Mouse (Mus musculus) liver, embryonic 16.5 days (tissue): ENCODE results near the gene Polr2c. TPM values are rescaled to one million over a fixed set of nuclear protein-coding genes. Genes with fewer than 3 reads are reported as not detected.

Experiments used
- ATAC-seq: fragments of 200-750 bp; cut with Nextera tagmentation; 2 replicates; pipeline ENCODE4 v1.8.0; 2017; ENCODE audit warnings: low read depth, mild to moderate bottlenecking, moderate number of reproducible peaks, moderate library complexity
- H3K27ac ChIP-seq: fragments of 300-500 bp; sonication (generic); 2 replicates; pipeline ENCODE4 v1.5.1; 2014; ENCODE audit warnings: mild to moderate bottlenecking, low read length
- H3K27me3 ChIP-seq: fragments of 300-500 bp; sonication (generic); 2 replicates; pipeline ENCODE4 v1.6.1; 2014; ENCODE audit warnings: low read depth, low read length, mixed read lengths; ENCODE audit not compliant: control insufficient read depth, insufficient read depth
- H3K36me3 ChIP-seq: fragments of 300-500 bp; sonication (generic); 2 replicates; pipeline ENCODE4 v1.6.1; 2014; ENCODE audit warnings: mild to moderate bottlenecking; ENCODE audit not compliant: control insufficient read depth, insufficient read depth
- H3K4me1 ChIP-seq: fragments of 300-500 bp; sonication (generic); 2 replicates; pipeline ENCODE4 v1.6.1; 2014; ENCODE audit warnings: low read depth, low read length, mixed read lengths; ENCODE audit not compliant: control insufficient read depth
- H3K4me2 ChIP-seq: fragments of 300-500 bp; sonication (generic); 2 replicates; pipeline ENCODE4 v1.6.1; 2014; ENCODE audit warnings: low read depth, low read length, mixed read lengths
- H3K4me3 ChIP-seq: fragments of 300-500 bp; sonication (generic); 2 replicates; pipeline ENCODE4 v1.5.1; 2014; ENCODE audit warnings: low read depth, mild to moderate bottlenecking, low read length
- H3K9ac ChIP-seq: fragments of 300-500 bp; sonication (generic); 2 replicates; pipeline ENCODE4 v1.6.1; 2014; ENCODE audit warnings: low read depth, low read length
- H3K9me3 ChIP-seq: fragments of 300-500 bp; sonication (generic); replicated peaks from 2 replicates; pipeline ENCODE4 v1.6.1; 2016; ENCODE audit warnings: low read length; ENCODE audit not compliant: control insufficient read depth
- WGBS: fragments of 180-500 bp; shearing (Covaris S2); extraction: QIAGEN DNeasy Blood & Tissue Kit; methylation state at CpG from one replicate; pipeline ENCODE4 v1.1.7; 2014; ENCODE audit not compliant: insufficient replicate concordance; 5-methylcytosine and 5-hydroxymethylcytosine counted together
- polyA plus RNA-seq: library from polyadenylated mRNA; unstranded; fragments of >200 nt; fragmentation: Nextera tagmentation; extraction: Ambion mirVana; gene quantifications from 2 replicates; pipeline ENCODE4 v1.2.1, GENCODE M21; 2015

Gene Polr2c
- 65.7 and 67.0 TPM in 2 replicates for polyA plus RNA-seq

- Histone ChIP-seq H3K27me3 (no peaks in the 10 kb centered on the region), H3K4me3 (peak within 1 kb of the TSS; percentile 97), H3K27ac (peak within 1 kb of the TSS; percentile 78), H3K4me2 (peak within 1 kb of the TSS; percentile 72), H3K4me1 (peaks cover 10% of the 10 kb centered on the region), H3K36me3 (peaks cover 20% of the 10 kb centered on the region), H3K9ac (peak within 1 kb of the TSS; percentile 93), H3K9me3 (no peaks in the 10 kb centered on the region)
- under 1% methylated on average over 67 of the region's 68 CpGs for WGBS
- peak; percentile 82 for ATAC-seq
Measured at GRCm38 (mm10) chr8:94857346-94858173, at the start of gene Polr2c. Gene Polr2c, plus strand, starts transcription at chr8:94857450.

- Histone ChIP-seq H3K9ac (no peak overlapping the region), H3K4me1 (peaks cover 5% of the 10 kb centered on the region)
Measured at GRCm38 (mm10) chr8:94807506-94807905, 49.7 kb upstream of the Polr2c start.

GRCm38 (mm10) chr8:94808372-94808771 lies 48.9 kb upstream of the Polr2c start:
- peaks cover 8% of the 10 kb centered on the region for H3K27me3 ChIP-seq
- no peak overlapping the region for H3K9ac ChIP-seq
- H3K4me1 ChIP-seq = peaks cover 5% of the 10 kb centered on the region
- H3K4me2 ChIP-seq = no peak overlapping the region
- no peaks in the 10 kb centered on the region for H3K36me3 ChIP-seq
- H3K27ac ChIP-seq = no peak overlapping the region
- H3K4me3 ChIP-seq = no peak overlapping the region
- ATAC-seq = no peak
- no peaks in the 10 kb centered on the region for H3K9me3 ChIP-seq
- WGBS = 49% methylated on average over 6 of the region's 6 CpGs

More at GRCm38 (mm10) chr8:94807506-94807905, 49.7 kb upstream of the Polr2c start:
- whole genome bisulfite sequencing = 58% methylated on average over 7 of the region's 7 CpGs
- H3K27me3 ChIP-seq = peaks cover 8% of the 10 kb centered on the region
- no peaks in the 10 kb centered on the region for H3K36me3 ChIP-seq
- H3K27ac ChIP-seq = no peak overlapping the region
- no peak overlapping the region for H3K4me3 ChIP-seq
- H3K9me3 ChIP-seq = no peaks in the 10 kb centered on the region
- ATAC-seq = no peak
- no peak overlapping the region for H3K4me2 ChIP-seq

- no peak within 1 kb of the TSS for H3K27ac ChIP-seq
- no peak for ATAC-seq
Measured at GRCm38 (mm10) chr8:94810153-94810552, 47.1 kb upstream of the Polr2c start, which contains the start of gene Ccl17. Gene Ccl17, plus strand, starts transcription at chr8:94810453.

GRCm38 (mm10) chr8:94810855-94811254 lies 46.4 kb upstream of the Polr2c start:
- H3K9me3 ChIP-seq = no peaks in the 10 kb centered on the region
- H3K4me3 ChIP-seq = no peak overlapping the region
- no peaks in the 10 kb centered on the region for H3K27me3 ChIP-seq
- H3K27ac ChIP-seq = no peak overlapping the region
- 65% methylated on average over 5 of the region's 5 CpGs for WGBS
- no peak overlapping the region for H3K9ac ChIP-seq
- ATAC-seq = no peak
- H3K36me3 ChIP-seq = no peaks in the 10 kb centered on the region
- H3K4me1 ChIP-seq = no peaks in the 10 kb centered on the region; the same call in 1 of the 2 replicates
- no peak overlapping the region for H3K4me2 ChIP-seq

More at GRCm38 (mm10) chr8:94810153-94810552, 47.1 kb upstream of the Polr2c start, which contains the start of gene Ccl17:
- Histone ChIP-seq H3K4me3 (no peak within 1 kb of the TSS), H3K9ac (no peak within 1 kb of the TSS), H3K9me3 (no peaks in the 10 kb centered on the region), H3K36me3 (no peaks in the 10 kb centered on the region), H3K4me1 (peaks cover under 1% of the 10 kb centered on the region), H3K27me3 (no peaks in the 10 kb centered on the region), H3K4me2 (no peak within 1 kb of the TSS)
- 33% methylated on average over 3 of the region's 3 CpGs for WGBS

- no peak for ATAC-seq
- Histone ChIP-seq H3K9me3 (no peaks in the 10 kb centered on the region), H3K4me1 (no peaks in the 10 kb centered on the region; the same call in 1 of the 2 replicates), H3K27ac (no peak overlapping the region), H3K4me3 (no peak overlapping the region), H3K9ac (no peak overlapping the region), H3K27me3 (no peaks in the 10 kb centered on the region), H3K4me2 (no peak overlapping the region), H3K36me3 (no peaks in the 10 kb centered on the region)
- 42% methylated on average over 6 of the region's 6 CpGs for WGBS
Measured at GRCm38 (mm10) chr8:94811654-94812053, 45.6 kb upstream of the Polr2c start.

- 32% methylated on average over 6 of the region's 6 CpGs for WGBS
- ATAC-seq = peak; percentile 47
- no peaks in the 10 kb centered on the region for H3K9me3 ChIP-seq
- H3K4me3 ChIP-seq = no peak overlapping the region
- H3K4me1 ChIP-seq = no peaks in the 10 kb centered on the region; the same call in 1 of the 2 replicates
- H3K27me3 ChIP-seq = no peaks in the 10 kb centered on the region
- H3K27ac ChIP-seq = no peak overlapping the region
- no peak overlapping the region for H3K4me2 ChIP-seq
- H3K36me3 ChIP-seq = no peaks in the 10 kb centered on the region
- no peak overlapping the region for H3K9ac ChIP-seq
Measured at GRCm38 (mm10) chr8:94812645-94813098, 44.6 kb upstream of the Polr2c start.

GRCm38 (mm10) chr8:94814556-94814955 lies 42.7 kb upstream of the Polr2c start:
- no peaks in the 10 kb centered on the region for H3K9me3 ChIP-seq
- ATAC-seq = no peak
- H3K9ac ChIP-seq = no peak overlapping the region
- no peak overlapping the region for H3K4me3 ChIP-seq
- WGBS = 0% methylated on average over 1 of the region's 1 CpGs
- H3K27ac ChIP-seq = no peak overlapping the region
- H3K27me3 ChIP-seq = no peaks in the 10 kb centered on the region
- no peaks in the 10 kb centered on the region for H3K36me3 ChIP-seq
- H3K4me2 ChIP-seq = no peak overlapping the region
- no peaks in the 10 kb centered on the region; the same call in 1 of the 2 replicates for H3K4me1 ChIP-seq

GRCm38 (mm10) chr8:94817933-94818332 lies 39.3 kb upstream of the Polr2c start:
- H3K27me3 ChIP-seq = no peaks in the 10 kb centered on the region
- peaks cover 9% of the 10 kb centered on the region for H3K4me1 ChIP-seq
- H3K9ac ChIP-seq = no peak overlapping the region
- ATAC-seq = no peak
- H3K36me3 ChIP-seq = peaks cover 6% of the 10 kb centered on the region
- WGBS = 53% methylated on average over 11 of the region's 11 CpGs
- no peak overlapping the region for H3K27ac ChIP-seq
- H3K4me3 ChIP-seq = no peak overlapping the region
- no peak overlapping the region for H3K4me2 ChIP-seq
- no peaks in the 10 kb centered on the region for H3K9me3 ChIP-seq
